Mouse (Mus musculus): ENCODE measurements around the gene Il23r.
"Not testable (repeated sequence)": the region's sequence is repeated elsewhere in the genome, so short reads cannot be mapped to it uniquely, and the experiment has no call there.

The Il23r gene

DNA sequence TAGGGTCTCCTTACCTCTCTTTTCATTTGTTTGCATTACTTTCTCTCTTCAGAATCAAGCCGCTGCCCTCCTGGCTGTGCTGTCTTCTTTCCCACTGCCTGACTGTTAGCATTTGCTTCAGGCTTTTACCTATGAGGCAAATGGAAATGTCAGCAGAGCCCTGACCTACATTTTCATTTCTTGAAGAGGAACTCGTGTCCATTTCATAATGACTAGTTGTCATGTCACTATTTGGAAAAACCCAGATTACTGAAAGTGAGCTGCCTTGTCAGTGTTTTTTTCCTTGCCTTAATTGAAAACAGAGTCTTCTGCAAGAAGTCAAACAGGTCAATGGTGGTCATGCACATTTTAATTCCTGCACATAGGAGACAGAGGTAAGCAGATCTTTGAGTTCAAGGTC, at the start of gene Il23r:
Gene Il23r (minus strand): TSS at position 101 of the 400 bp plus-strand sequence.
- no peak for DNase-seq (ENCODE audit: extremely low read depth, insufficient read length, low spot score)

DNA sequence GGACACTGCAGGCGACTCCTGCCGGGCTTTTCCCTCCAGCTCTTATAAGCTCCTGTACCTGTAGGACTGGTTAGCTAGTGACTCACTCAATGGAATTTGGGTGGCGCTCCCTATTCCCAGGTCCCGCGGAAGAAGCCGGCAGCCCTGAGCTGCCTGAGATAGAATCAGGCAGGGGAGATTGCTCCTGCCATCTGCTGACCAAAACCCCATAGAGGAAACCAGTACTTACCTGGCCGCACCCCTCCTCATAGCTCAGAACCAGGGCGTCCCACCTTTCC, 44.1 kb upstream of the Il23r start, which contains the start of gene Tacstd2:
Gene Tacstd2 (minus strand): TSS at position 20 of the 278 bp plus-strand sequence.
- DNase-seq (ENCODE audit: extremely low read depth, insufficient read length, low spot score) = no peak

DNA sequence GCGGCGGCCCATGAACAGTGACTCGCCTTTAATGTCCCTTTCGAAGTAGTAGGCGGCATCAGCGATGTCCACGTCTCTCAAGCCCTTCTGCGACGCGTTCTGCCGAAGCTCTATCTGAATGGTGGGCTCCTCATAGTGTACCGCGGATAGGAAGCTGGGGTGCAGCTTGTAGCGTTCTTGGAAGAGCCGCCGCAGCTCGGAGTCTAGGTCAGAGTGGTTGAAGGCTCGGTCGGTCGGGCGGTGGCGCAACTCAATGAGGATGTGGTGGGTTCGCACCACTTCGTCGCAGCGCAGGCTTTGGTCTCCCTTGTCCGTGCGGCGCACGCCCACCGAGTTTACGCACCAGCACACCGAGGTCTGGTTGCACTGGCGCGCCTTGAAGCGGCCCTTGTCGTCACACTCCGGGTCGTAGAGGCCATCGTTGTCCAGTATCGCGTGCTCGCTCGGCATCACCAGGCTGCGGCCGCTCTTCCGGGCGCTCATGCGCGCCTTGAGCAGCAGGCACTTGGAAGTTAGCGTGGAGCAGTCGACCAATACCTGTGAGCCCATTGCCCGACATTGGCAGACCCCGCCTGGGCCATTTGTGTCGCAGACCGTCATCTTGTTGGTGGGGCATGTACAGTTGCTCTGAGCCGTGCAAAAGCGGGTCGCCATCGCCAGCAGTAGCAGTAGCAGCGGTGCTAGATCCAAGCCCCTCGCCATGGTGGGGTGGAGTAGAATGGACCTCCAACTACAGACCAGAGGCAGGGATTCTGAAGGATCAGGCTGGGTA, 43.5 kb upstream of the Il23r start:
- DNase-seq (ENCODE audit: extremely low read depth, insufficient read length, low spot score) = peak; percentile 35

DNA sequence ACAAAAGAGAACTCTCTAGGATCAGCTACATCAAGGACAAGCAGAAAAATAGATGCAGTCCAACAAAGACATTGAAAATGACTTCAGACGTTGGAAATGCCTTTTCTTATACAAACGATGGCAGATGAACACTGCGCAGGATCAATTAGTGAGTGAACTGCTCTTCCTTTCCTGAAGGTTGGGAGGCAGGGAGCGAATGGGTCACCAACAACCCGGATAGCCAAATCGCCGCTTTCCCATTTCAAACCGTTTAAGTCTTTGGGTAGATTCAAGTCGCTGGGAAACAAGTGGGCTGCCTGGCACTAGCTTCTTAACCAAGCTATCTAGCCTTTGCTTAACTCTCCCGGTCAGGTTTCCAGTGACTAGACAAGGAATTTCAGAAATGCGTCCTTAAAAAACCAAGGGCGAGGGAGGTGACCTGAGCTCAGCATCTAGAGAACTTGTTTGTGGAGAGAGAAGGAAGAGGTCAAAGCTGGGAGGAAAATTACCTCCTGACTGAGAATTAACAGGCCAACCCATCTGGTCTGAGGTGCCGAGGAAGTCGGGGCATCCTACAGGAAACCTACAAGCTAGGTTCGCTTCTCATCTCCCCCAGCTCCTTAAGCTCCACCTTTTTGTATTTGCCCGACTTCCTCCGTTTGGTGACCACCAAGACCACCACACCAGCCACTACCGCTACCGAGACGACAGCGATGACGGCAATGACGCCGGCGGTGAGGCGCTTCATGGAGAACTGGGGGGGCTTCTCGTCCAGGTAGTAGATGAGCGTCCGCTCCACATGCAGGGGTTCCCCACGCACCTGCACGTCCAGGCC, 42.7 kb upstream of the Il23r start:
- DNase-seq (ENCODE audit: extremely low read depth, insufficient read length, low spot score) = peak; percentile 38

DNA sequence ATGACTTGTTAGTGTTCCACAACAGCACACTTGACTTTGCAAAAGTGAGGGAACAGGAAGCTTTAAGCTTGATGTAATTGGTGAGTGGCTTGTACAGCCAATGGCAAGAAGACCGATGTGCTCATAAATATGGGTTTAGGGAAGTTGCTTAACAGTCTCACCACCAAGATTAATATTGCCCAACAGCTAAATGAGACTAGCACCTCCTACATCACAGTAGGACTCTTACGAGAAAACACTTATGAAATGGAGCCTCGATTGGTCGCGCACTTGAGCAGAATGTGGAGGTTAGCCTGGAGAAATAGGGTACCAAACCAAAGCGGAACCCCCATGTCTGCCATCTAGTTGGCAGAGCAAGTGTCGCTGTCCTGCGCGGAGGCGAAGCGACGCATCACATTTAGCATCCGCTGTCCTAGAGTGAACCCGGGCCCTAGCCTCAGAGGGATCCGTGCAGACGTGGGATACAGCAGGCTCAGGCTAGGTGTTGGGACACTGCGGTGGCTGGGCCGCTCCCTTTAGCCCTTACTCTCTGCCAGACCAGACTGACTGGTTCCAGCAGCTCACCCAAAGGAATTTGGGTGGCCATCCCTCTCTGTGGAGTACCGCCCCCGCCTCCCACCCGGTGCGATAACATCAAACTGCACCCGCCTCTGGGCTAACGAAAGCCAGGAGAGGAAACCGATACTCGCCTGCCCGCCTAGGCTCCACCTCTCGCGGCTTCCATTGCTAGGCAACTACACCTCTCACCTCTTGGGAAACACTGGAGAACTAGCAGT, 41.2 kb upstream of the Il23r start:
- no peak for DNase-seq (ENCODE audit: extremely low read depth, insufficient read length, low spot score)

DNA sequence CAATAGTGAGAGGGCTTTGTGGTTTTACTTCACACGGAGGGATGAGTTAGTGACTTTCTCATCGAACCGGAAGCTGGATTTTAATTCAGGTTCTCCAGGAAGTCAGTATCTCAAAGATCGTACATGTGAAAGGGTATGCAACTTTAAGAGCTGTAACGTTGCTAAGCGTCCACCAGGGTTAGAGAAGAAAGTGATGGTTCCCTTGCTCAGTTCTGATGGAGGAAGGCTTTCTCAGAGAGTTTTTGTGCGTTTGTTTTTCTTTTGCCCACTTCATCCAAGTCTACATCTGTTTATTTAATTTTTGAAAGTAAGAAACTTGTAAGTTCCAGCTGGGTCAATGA, 40.1 kb upstream of the Il23r start:
- no peak for DNase-seq (ENCODE audit: extremely low read depth, insufficient read length, low spot score)

DNA sequence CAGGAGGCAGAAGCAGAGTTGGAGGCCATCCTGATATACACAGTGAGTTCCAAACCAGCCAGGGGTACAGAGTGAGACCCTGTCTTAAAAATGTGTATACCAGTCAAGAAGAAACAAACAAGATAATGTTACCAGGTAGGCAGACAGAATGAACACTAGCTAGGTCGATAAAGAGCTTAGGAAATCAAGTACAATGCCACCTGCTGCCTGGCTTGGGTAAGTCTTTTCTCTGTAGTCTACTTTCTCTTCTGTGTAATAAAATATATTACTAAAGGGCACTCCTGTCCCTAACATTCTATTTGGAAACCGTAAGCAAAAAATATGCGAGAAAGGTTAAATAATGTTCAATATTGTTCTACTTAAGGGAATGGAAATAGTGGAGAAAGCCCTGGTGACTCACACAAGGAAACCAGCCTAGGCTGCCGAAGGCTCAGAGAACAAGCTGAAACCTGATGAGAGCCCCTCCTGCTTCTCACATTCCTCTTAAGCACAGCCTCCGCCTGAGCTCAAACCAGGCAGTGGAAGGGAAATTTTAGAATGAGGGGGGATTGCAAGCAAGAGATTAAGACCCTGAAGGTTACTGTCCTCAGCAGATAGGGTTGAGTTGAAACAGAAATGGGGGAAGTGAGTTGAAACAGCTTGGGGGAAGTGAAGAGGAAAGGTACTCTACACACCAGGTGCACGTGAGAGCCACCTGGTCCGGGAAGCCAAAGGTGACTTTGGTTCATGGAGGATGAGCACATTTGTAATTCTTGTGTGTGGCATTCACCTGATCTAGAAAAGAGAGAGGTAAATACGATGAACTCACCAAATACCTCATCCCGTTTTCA, 39.6 kb upstream of the Il23r start:
- DNase-seq (ENCODE audit: extremely low read depth, insufficient read length, low spot score) = peak; percentile 23

DNA sequence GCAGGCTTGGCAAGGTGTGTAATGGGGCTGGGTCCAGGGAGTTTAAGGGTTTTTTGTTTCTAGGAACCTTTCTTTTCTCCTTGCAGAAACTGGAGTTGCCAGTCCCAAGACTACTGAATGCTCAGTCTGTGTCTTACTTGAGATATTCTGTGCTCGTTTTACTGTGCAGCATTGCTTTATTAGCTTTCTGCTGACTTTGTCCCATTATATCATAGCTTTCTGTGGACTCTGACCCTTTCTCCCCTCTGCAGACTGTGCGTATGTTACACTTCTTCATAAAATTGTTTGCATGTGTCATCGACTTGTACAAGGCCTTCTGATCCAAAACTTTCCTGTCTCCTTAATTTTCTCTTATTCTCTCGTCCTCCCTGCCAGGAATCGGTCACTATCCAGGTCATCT, 34.7 kb upstream of the Il23r start:
- no peak for DNase-seq (ENCODE audit: extremely low read depth, insufficient read length, low spot score)

DNA sequence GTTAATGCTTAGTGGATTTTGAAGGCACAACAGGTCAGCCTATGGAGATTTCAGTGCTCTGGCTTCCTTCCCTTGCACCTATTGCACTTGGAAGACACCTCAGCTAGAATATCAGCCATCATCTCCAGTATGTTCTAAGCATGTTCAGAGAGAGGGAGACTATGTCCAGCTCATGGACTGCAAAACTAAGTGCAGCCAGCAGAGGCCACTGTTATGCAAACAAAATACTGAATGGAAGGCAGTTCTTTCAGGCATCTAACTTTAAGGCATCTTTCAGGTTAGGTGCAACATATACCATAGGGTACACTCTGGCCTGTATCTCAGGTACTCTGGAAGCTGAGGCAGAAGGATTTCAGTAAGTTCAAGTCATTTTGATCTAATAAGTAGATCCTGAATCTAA, 19.1 kb upstream of the Il23r start:
- DNase-seq (ENCODE audit: extremely low read depth, insufficient read length, low spot score) = no peak

DNA sequence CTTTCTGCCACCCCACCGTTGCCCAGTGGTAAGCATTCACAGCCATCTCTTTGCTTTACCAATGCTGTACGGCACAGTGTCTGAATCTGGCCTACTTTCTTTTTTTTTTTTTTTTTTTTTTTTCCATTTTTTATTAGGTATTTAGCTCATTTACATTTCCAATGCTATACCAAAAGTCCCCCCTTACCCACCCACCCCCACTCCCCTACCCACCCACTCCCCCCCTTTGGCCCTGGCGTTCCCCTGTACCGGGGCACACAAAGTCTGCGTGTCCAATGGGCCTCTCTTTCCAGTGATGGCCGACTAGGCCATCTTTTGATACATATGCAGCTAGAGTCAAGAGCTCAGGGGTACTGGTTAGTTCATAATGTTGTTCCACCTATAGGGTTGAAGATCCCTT, 10.3 kb upstream of the Il23r start:
- DNase-seq (ENCODE audit: extremely low read depth, insufficient read length, low spot score) = not testable (repeated sequence)

DNA sequence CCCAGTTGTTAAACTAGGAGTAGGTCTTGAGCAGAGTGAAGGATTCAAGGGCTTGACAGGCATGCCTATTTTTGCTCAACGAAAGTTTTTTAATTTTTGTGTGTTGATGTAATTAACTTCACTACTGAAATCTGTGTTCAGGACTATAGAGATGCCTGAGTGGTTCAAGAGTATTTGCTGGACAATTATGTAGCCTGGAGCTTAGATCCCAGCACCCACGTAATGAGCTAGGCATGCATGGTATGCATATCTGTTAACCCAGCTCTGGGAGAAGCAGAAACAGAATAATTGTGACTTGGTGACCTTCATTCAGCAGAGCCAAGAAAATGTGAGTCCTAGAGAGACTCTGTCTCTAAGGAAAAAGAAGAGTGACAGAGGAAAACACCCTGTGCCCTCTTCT, 10.6 kb downstream of the Il23r start:
- DNase-seq (ENCODE audit: extremely low read depth, insufficient read length, low spot score) = peak; percentile 83

DNA sequence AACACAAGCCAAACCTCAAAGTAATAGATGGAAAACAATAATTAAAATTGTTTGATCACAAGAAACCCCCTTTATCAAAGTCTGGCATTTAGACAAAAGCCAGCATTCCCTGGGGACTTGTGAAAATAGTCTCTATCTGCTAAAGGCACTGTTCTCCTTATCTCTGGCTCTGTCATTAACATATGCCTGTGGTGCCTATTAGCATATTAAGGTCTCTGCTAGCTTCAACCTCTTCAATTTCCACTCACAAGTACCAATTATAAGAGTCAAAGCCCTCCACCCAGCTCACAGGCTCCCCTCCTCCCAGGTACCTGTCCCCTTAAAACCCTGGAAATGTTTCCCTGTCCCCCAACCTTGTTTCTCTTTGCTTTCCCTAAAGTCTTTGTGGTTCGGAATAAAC, 20.4 kb downstream of the Il23r start:
- DNase-seq (ENCODE audit: extremely low read depth, insufficient read length, low spot score) = no peak

DNA sequence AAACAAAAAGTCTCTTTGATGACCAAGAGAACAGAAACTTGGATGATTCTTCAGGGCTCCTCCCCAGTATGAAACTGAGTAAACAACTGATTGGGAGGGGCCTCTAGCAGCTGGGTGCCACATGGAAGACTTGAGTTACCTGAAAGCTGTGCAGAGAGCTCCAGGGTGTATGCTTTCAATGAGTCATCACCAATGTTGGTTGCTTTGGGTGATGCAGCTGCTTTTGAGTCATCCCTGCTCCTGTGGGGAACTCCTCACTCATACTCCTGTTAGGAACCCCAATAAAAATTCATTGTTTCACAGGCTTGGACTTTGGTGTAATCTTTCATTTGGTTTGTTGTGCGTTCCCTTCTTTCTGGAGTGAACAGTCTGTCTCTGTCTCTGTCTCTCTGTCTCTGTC, 32.2 kb downstream of the Il23r start:
- DNase-seq (ENCODE audit: extremely low read depth, insufficient read length, low spot score) = peak; percentile 54

DNA sequence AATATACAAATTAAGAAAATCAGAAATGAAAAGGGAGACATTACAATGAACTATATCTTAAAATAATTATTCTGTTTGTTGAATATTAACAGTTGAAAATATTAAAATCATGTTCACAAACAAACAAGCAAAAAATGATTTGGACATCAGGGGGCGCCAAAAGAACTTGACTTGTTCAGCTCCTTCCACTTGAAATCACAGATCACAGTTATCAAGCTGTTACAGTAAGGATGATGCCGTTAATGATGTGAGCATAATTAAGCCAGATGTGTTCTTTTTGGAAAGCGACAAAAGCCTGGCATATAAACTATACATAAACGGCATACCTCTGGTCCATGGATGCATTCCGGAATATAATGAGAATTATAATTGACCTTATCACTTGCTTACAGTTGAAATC, 40.3 kb downstream of the Il23r start:
- DNase-seq (ENCODE audit: extremely low read depth, insufficient read length, low spot score) = no peak

DNA sequence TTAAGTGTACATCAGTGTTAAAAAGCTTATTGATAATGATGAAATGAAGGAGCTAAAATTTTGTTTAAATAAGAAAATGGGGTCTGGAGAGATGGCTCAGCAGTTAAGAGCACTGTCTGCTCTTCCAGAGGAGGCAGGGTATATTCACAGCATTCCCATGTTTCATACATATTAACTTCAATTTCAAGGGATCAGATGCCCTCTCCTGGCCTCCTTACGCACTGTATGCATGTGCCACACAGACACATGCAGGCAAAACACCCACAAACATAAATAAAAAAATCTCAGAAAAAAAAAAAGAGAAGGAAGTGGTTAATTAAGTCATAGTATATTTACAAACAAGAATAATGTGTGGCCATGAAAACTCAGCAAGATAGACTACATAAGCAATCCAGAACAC, 45.8 kb downstream of the Il23r start:
- no peak for DNase-seq (ENCODE audit: extremely low read depth, insufficient read length, low spot score)

DNA sequence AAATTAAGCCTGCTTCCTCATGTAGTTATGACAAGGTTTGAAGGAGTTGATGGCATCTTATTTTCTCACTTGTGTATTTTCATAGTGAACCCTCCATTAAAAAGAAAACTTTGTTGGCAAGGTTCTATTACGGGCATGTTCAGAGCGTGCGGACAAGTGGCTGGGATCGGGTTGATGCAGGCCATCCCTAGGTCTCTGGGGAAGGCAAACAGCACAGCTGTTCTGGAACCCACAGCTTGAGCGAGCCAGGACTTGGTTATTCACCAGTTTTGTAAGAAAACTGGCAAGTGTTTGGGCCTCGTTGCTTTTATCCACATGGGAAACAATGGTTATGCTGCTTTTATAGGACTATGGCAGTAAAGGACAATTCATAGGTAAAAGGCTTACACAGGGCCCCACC, 48.5 kb downstream of the Il23r start:
- no peak for DNase-seq (ENCODE audit: extremely low read depth, insufficient read length, low spot score)

DNA sequence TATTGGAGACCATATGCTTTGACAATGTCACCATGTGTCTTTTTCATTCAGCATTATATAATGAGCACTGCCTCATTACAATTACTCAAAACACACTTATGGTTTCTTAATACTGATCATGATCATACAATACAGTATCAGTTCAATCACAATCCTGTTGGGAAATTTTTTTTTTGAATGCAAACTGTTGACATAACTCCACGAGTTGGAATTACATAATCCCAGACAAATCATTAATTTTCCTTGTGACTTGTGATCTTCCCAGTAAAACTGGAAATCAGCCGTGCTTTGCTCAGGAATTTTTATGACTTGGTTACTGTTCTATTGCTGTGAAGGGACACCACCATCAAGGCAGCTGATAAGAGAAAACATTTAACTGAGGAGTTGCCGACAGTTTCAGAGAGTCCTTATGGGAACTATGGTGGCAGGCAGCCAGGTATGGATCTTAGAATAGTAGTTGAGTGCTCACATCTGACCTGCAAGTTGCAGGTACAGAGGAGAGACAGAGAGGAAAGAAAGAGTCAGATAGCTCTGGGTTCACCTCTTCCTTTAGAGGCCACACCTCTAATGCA, 53.8 kb downstream of the Il23r start:
- no peak for DNase-seq (ENCODE audit: extremely low read depth, insufficient read length, low spot score)

DNA sequence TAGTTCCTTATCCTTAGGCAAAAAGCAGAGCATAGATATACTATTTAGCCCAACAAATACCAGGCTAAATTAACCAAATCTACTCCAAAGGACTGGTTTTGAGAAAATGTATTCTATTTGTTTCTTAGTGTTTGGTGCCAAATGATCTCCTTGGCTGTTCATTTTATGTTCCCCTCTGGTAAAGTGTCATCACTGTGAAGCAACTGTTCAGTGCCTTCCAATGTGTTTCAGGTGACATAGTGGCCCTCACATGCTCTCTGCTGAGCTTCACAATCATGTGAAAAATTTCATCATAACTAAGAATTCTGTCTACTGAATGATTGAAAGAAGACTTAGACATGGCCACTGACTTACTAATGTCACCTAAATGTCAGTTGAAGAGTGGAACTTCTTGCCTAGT, 54.6 kb downstream of the Il23r start:
- no peak for DNase-seq (ENCODE audit: extremely low read depth, insufficient read length, low spot score)

DNA sequence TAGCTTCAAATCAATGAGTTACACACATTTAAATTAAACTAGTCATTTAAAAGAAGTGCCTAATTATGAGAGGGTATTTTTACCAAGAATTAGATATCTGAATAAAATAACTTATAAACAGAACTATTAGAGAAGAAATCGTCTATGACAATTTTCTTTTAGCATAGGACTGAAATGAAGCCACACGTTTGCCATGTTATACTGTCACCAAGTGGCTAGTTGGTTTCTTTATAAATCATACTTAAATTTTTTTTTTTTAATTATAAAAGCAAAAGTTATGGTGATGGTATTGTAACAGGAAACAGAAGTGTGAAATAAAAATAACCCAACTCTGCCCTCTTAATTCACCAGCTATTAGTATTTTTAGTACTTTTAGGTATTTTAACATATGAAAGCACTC, 55.4 kb downstream of the Il23r start:
- DNase-seq (ENCODE audit: extremely low read depth, insufficient read length, low spot score) = no peak

DNA sequence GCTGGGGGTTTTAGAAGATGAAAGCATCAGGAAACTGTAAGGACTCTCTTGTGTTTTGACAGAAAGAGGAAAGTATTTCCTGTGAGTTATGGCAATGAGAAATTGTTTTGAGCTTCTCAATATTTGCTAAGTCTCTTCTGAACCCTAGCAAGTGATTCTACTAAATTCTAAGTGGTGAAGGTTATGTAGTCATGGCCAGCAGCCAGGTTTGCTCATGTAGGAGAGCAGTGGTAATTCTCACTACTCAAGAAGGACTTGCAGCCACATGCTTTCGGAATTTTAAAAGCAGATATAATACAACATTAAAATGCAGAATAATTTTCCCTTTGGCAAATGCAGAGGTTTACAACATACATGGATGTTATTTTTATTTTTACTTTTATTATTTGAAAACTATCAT, 55.9 kb downstream of the Il23r start:
- DNase-seq (ENCODE audit: extremely low read depth, insufficient read length, low spot score) = no peak

Data from 3134 (cell line).